Mouse (Mus musculus): ENCODE results near the gene Ccdc33. TPM values are rescaled to one million over a fixed set of nuclear protein-coding genes. Genes with fewer than 3 reads are reported as not detected.

Ccdc33 gene
- total and polyA plus RNA-seq, 3 experiments = 0.21 to 1.0 TPM; not detected in 1

- peak; percentile 45; the same call in 1 of the 2 replicates for TF ChIP-seq TCF12 (IDR thresholded peaks at IDR 0.05; ENCODE audit: low read depth, low read length)
Observed at GRCm38 (mm10) chr9:57992781-57993591, 125.6 kb downstream of the Ccdc33 start (continued).

- dilution Hi-C loops (cut with MboI; ENCODE audit: extremely low pct_ligation_motif_present, extremely low pct_unique_long_range_greater_than_20kb, low sequenced_read_pairs) (no loop called here), in situ Hi-C loops (cut with MboI; ENCODE audit: low pct_ligation_motif_present, low pct_unique_long_range_greater_than_20kb, low sequenced_read_pairs) (loop anchor here (5.0 to 10.0 kb wide), 2 partner anchors 55 to 337 kb away; partner anchors contain the start of gene Csk)
- Histone ChIP-seq H3K4me2 (ENCODE audit: insufficient read depth, low read depth, poor library complexity, severe bottlenecking) (peak overlapping the region; percentile 82), H3K27me3 (replicated peaks) (no peaks in the 10 kb centered on the region), H3K79me2 (replicated peaks; ENCODE audit: control insufficient read depth, extremely low read depth, insufficient read depth, poor library complexity, severe bottlenecking) (0 out of 2 replicates have a peak, but pooled peaks cover 3% of the 10 kb centered on the region), H3K36me3 (replicated peaks in 1 of 2; ENCODE audit: control insufficient read depth in 1 of 2, insufficient read depth in 1 of 2, low read length in 1 of 2) (no peaks in the 10 kb centered on the region), H3K4me1 (ENCODE audit: control insufficient read depth in 1 of 2, insufficient read depth in 2 of 2) (peaks cover 53 to 86% of the 10 kb centered on the region in 2 experiments), H3K9ac (ENCODE audit: insufficient read depth, low read depth) (peak overlapping the region; percentile 39; the same call in 1 of the 2 replicates), H3K27ac (ENCODE audit: insufficient read depth, low read depth) (peak overlapping the region; percentile 95), H3K9me3 (replicated peaks; ENCODE audit: low read length) (no peaks in the 10 kb centered on the region), H3K4me3 (replicated peaks in 1 of 3; ENCODE audit: low read depth in 2 of 3, low read length in 2 of 3, poor library complexity in 1 of 3) (peak overlapping the region in 1 of 3 experiments; percentile 31)
- TF ChIP-seq UBTF (IDR thresholded peaks at IDR 0.05; ENCODE audit: low read depth, low read length) (no peak), ELF1 (IDR thresholded peaks at IDR 0.05; ENCODE audit: low read depth, low read length) (no peak), POLR2A (IDR thresholded peaks at IDR 0.05; ENCODE audit: low read depth, low read length) (peak; percentile 34; the same call in 1 of the 2 replicates), CHD2 (IDR thresholded peaks at IDR 0.05; ENCODE audit: low read length) (peak; percentile 39; the same call in 1 of the 2 replicates), MAX (IDR thresholded peaks at IDR 0.05; ENCODE audit: low read length) (no peak)
- DNase-seq (ENCODE audit: extremely low read depth) = peak; percentile 64
Observed at GRCm38 (mm10) chr9:57992060-57992459, 126.6 kb downstream of the Ccdc33 start.

- Histone ChIP-seq H3K27me3 (replicated peaks) (no peaks in the 10 kb centered on the region), H3K4me3 (replicated peaks in 1 of 3; ENCODE audit: low read depth in 2 of 3, low read length in 2 of 3, poor library complexity in 1 of 3) (no peak overlapping the region), H3K36me3 (replicated peaks in 1 of 2; ENCODE audit: control insufficient read depth in 1 of 2, insufficient read depth in 1 of 2, low read length in 1 of 2) (no peaks in the 10 kb centered on the region), H3K9me3 (replicated peaks; ENCODE audit: low read length) (no peaks in the 10 kb centered on the region), H3K4me2 (ENCODE audit: insufficient read depth, low read depth, poor library complexity, severe bottlenecking) (no peak overlapping the region; the same call in 1 of the 2 replicates), H3K4me1 (ENCODE audit: control insufficient read depth in 1 of 2, insufficient read depth in 2 of 2) (peaks cover 64 to 97% of the 10 kb centered on the region in 2 experiments), H3K79me2 (replicated peaks; ENCODE audit: control insufficient read depth, extremely low read depth, insufficient read depth, poor library complexity, severe bottlenecking) (0 out of 2 replicates have a peak, but pooled peaks cover 3% of the 10 kb centered on the region), H3K27ac (ENCODE audit: insufficient read depth, low read depth) (peak overlapping the region; percentile 95), H3K9ac (ENCODE audit: insufficient read depth, low read depth) (peak overlapping the region; percentile 15; the same call in 1 of the 2 replicates)
- in situ Hi-C loops (cut with MboI; ENCODE audit: low pct_ligation_motif_present, low pct_unique_long_range_greater_than_20kb, low sequenced_read_pairs) = loop anchor here (5.0 to 10.0 kb wide), 2 partner anchors 53 to 336 kb away; partner anchors contain the start of gene Csk
- dilution Hi-C loops (cut with MboI; ENCODE audit: extremely low pct_ligation_motif_present, extremely low pct_unique_long_range_greater_than_20kb, low sequenced_read_pairs) = no loop called here
- DNase-seq (ENCODE audit: extremely low read depth) = peak; percentile 86
- TF ChIP-seq EP300 (IDR thresholded peaks at IDR 0.05; ENCODE audit: low read length) (no peak), SIN3A (IDR thresholded peaks at IDR 0.05; ENCODE audit: low read length) (peak; percentile 24; the same call in 1 of the 2 replicates), ZNF384 (IDR thresholded peaks at IDR 0.05; ENCODE audit: low read depth, low read length) (no peak), MXI1 (IDR thresholded peaks at IDR 0.05; ENCODE audit: low read depth, low read length) (no peak), USF2 (conservative IDR thresholded peaks at IDR 0.05; ENCODE audit: low read depth, low read length) (no peak), POLR2A (IDR thresholded peaks at IDR 0.05; ENCODE audit: low read depth, low read length) (peak; percentile 55; the same call in 1 of the 2 replicates), KAT2A (IDR thresholded peaks at IDR 0.05; ENCODE audit: insufficient replicate concordance, low read length) (no peak), RAD21 (IDR thresholded peaks at IDR 0.05; ENCODE audit: low read depth, low read length) (peak; percentile 96), MEF2A (IDR thresholded peaks at IDR 0.05; ENCODE audit: borderline replicate concordance, low read depth, low read length) (no peak; the same call in 1 of the 2 replicates), PAX5 (IDR thresholded peaks at IDR 0.05; ENCODE audit: low read length) (no peak), MAX (IDR thresholded peaks at IDR 0.05; ENCODE audit: low read length) (peak; percentile 10; the same call in 1 of the 2 replicates), CTCF (conservative IDR thresholded peaks at IDR 0.05 in 1 of 2, IDR thresholded peaks at IDR 0.05 in 1 of 2; ENCODE audit: low read depth in 2 of 2, low read length in 2 of 2) (peak; percentile 69 to 92), MAFK (IDR thresholded peaks at IDR 0.05; ENCODE audit: insufficient replicate concordance, low read length) (no peak), TCF12 (IDR thresholded peaks at IDR 0.05; ENCODE audit: low read depth, low read length) (peak; percentile 55; the same call in 1 of the 2 replicates), ZC3H11A (IDR thresholded peaks at IDR 0.05; ENCODE audit: low read depth, low read length) (peak; percentile 53), RCOR1 (conservative IDR thresholded peaks at IDR 0.05; ENCODE audit: low read depth, low read length) (no peak), BHLHE40 (IDR thresholded peaks at IDR 0.05; ENCODE audit: low read depth, low read length) (peak; percentile 37; the same call in 1 of the 2 replicates), NRF1 (IDR thresholded peaks at IDR 0.05; ENCODE audit: low read depth, low read length) (0 out of 2 replicates have a peak, but pooled peaks have one; percentile 24), ZMIZ1 (IDR thresholded peaks at IDR 0.05; ENCODE audit: low read depth, low read length) (no peak), E2F4 (IDR thresholded peaks at IDR 0.05; ENCODE audit: insufficient replicate concordance, low read depth, low read length) (no peak), SMC3 (IDR thresholded peaks at IDR 0.05; ENCODE audit: low read depth, low read length) (peak; percentile 94), UBTF (IDR thresholded peaks at IDR 0.05; ENCODE audit: low read depth, low read length) (peak; percentile 44; the same call in 1 of the 2 replicates), MYC (IDR thresholded peaks at IDR 0.05; ENCODE audit: low read depth, low read length) (peak; percentile 29; the same call in 1 of the 2 replicates)
Observed at GRCm38 (mm10) chr9:57990438-57991110, 128.0 kb downstream of the Ccdc33 start.

All from CH12.LX (cell line).